Mouse (Mus musculus) kidney, adult 2 months (tissue): ENCODE measurements around the gene Rgs11.

Experiments
- CTCF ChIP-seq: fragments of 200-500 bp; conservative IDR thresholded peaks from 2 replicates; pipeline ENCODE4 v1.5.1; 2011; ENCODE audit warnings: low read depth, mild to moderate bottlenecking, control low read depth, low read length, moderate library complexity, mixed read lengths; ENCODE audit not compliant: insufficient read depth, insufficient read length
- POLR2A ChIP-seq: fragments of 200-500 bp; IDR thresholded peaks from one replicate; pipeline ENCODE4 v1.6.1; 2011; ENCODE audit warnings: low read depth, low read length, control low read depth

DNA sequence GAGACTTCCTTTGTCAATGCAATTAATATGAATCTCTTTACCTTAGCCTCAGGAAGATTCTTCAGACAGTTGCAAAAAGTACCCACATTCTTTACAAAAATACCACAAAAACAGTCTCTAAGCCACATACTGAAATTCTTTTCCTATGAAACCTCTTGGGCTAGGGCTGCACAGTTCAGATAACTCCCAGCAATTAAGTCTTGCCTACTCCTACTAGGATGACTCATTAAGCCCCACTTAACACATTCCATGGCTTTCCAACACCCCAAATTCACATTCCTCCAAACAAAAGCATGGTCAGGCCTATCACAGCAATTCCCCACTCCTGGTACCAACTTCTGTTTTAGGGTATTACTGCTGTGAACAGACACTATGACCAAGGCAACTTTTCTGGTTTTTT is 24.1 kb upstream of the Rgs11 start:
- TF ChIP-seq CTCF (no peak), POLR2A (no peak)
